12 mouse cellular contexts compared by ENCODE assay signal in the genomic region with DNA sequence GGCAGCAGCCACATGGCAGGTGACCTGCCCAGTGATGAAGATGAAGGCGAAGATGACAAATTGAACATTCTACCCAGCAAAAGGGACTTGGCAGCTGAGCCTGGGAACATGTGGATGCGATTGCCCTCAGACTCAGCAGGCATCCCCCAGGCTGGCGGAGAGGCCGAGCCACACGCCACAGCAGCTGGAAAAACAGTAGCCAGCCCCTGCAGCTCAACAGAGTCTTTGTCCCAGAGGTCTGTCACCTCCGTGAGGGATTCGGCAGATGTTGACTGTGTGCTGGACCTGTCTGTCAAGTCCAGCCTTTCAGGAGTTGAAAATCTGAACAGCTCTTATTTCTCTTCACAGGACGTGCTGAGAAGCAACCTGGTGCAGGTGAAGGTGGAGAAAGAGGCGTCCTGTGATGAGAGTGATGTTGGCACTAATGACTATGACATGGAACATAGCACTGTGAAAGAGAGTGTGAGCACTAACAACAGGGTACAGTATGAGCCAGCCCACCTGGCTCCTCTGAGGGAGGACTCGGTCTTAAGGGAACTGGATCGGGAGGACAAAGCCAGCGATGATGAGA. TPM values are rescaled to one million over a fixed set of nuclear protein-coding genes. Genes with fewer than 3 reads are reported as not detected.
DNase-seq lines count a peak whose midpoint lies in the region; ATAC-seq and TF ChIP-seq lines count a peak whose summit lies in the region.
"Had no signal": no experiment of that assay in that cellular context is flagged by ENCODE, and none has a peak within 500 bp of the region (broad histone marks: within the 10 kb centered on the region; RNA-seq: fewer than 3 reads in every experiment).

No protein-coding gene starts in this region.

- H3K4me1 ChIP-seq in stomach, embryonic 14.5 days (ENCODE audit: control insufficient read depth, insufficient read depth, low read length): peaks cover 15% of the 10 kb centered on the region
- H3K4me1 ChIP-seq in stomach, postnatal 0 days (replicated peaks; ENCODE audit: control insufficient read depth, insufficient read depth): no peaks in the 10 kb centered on the region
- peaks cover 20% of the 10 kb centered on the region for H3K4me1 ChIP-seq in forebrain, embryonic 11.5 days (replicated peaks; ENCODE audit: control insufficient read depth, insufficient read depth, low read length)
- H3K4me1 ChIP-seq in limb, embryonic 13.5 days: peaks cover 44% of the 10 kb centered on the region
- H3K4me1 ChIP-seq in stomach, embryonic 16.5 days (ENCODE audit: control insufficient read depth, insufficient read depth, low read length): peaks cover 12% of the 10 kb centered on the region

- no peak for DNase-seq in stomach, postnatal 0 days (ENCODE audit: low spot score)
- DNase-seq in forebrain, embryonic 11.5 days (ENCODE audit: low spot score): peak; percentile 71
- no peak for DNase-seq in frontal cortex, postnatal 36 days (ENCODE audit: low spot score in 2 of 2)
- DNase-seq: gastrocnemius, postnatal 14 days; thymus, adult 18-20 months had no signal

- H3K4me3 ChIP-seq in stomach, embryonic 14.5 days (ENCODE audit: low read depth, low read length): no peak overlapping the region; the same call in 1 of the 2 replicates
- no peak overlapping the region for H3K4me3 ChIP-seq in stomach, postnatal 0 days (ENCODE audit: low read depth, low read length)
- H3K4me3 ChIP-seq in forebrain, embryonic 11.5 days (ENCODE audit: low read depth, low read length): peak overlapping the region; percentile 20
- H3K4me3 ChIP-seq in limb, embryonic 13.5 days: no peak overlapping the region
- no peak overlapping the region for H3K4me3 ChIP-seq in stomach, embryonic 16.5 days (replicated peaks; ENCODE audit: low read length)
- H3K4me3 ChIP-seq: kidney, embryonic 15.5 days; liver, embryonic 15.5 days had no signal

- WGBS in stomach, embryonic 14.5 days: 77% methylated on average over 12 of the region's 12 CpGs
- WGBS in stomach, postnatal 0 days: 86% methylated on average over 12 of the region's 12 CpGs
- 41% methylated on average over 12 of the region's 12 CpGs for WGBS in forebrain, embryonic 11.5 days
- 52% methylated on average over 12 of the region's 12 CpGs for WGBS in limb, embryonic 13.5 days
- WGBS in stomach, embryonic 16.5 days: 74% methylated on average over 12 of the region's 12 CpGs

- H3K9ac ChIP-seq in stomach, embryonic 14.5 days (replicated peaks; ENCODE audit: low read depth, low read length): no peak overlapping the region
- no peak overlapping the region for H3K9ac ChIP-seq in stomach, postnatal 0 days (ENCODE audit: low read length)
- H3K9ac ChIP-seq in forebrain, embryonic 11.5 days (ENCODE audit: low read length): peak overlapping the region; percentile 52
- H3K9ac ChIP-seq in limb, embryonic 13.5 days: 0 out of 2 replicates have a peak overlapping the region, but pooled peaks have one; percentile 2
- H3K9ac ChIP-seq in stomach, embryonic 16.5 days (ENCODE audit: low read length): no peak overlapping the region
- H3K9ac ChIP-seq: kidney, embryonic 15.5 days; liver, embryonic 15.5 days had no signal

- H3K27ac ChIP-seq in stomach, embryonic 14.5 days (ENCODE audit: low read length): 0 out of 2 replicates have a peak overlapping the region, but pooled peaks have one; percentile 10
- no peak overlapping the region for H3K27ac ChIP-seq in stomach, postnatal 0 days (replicated peaks)
- H3K27ac ChIP-seq in forebrain, embryonic 11.5 days (ENCODE audit: low read depth, low read length): peak overlapping the region; percentile 25
- 0 out of 2 replicates have a peak overlapping the region, but pooled peaks have one; percentile 55 for H3K27ac ChIP-seq in limb, embryonic 13.5 days
- H3K27ac ChIP-seq in stomach, embryonic 16.5 days (ENCODE audit: low read length): no peak overlapping the region
- H3K27ac ChIP-seq: kidney, embryonic 15.5 days; liver, embryonic 15.5 days had no signal

- H3K4me2 ChIP-seq in stomach, embryonic 14.5 days (replicated peaks; ENCODE audit: low read depth, low read length): 0 out of 2 replicates have a peak overlapping the region, but pooled peaks have one; percentile 5
- H3K4me2 ChIP-seq in stomach, postnatal 0 days (replicated peaks; ENCODE audit: low read depth): no peak overlapping the region
- H3K4me2 ChIP-seq in forebrain, embryonic 11.5 days (ENCODE audit: low read depth, low read length, severe bottlenecking): peak overlapping the region; percentile 48
- peak overlapping the region; percentile 41 for H3K4me2 ChIP-seq in limb, embryonic 13.5 days (replicated peaks)
- H3K4me2 ChIP-seq in stomach, embryonic 16.5 days (ENCODE audit: low read depth, low read length): no peak overlapping the region
- H3K4me2 ChIP-seq: kidney, embryonic 15.5 days; liver, embryonic 15.5 days had no signal

- H3K27me3 ChIP-seq in stomach, embryonic 14.5 days (ENCODE audit: control insufficient read depth, insufficient read depth, low read length): no peaks in the 10 kb centered on the region
- H3K27me3 ChIP-seq in stomach, postnatal 0 days (ENCODE audit: control insufficient read depth, insufficient read depth, low read length): no peaks in the 10 kb centered on the region
- no peaks in the 10 kb centered on the region for H3K27me3 ChIP-seq in forebrain, embryonic 11.5 days (ENCODE audit: control insufficient read depth, insufficient read depth, low read length)
- no peaks in the 10 kb centered on the region for H3K27me3 ChIP-seq in limb, embryonic 13.5 days
- H3K27me3 ChIP-seq in stomach, embryonic 16.5 days (ENCODE audit: control insufficient read depth, insufficient read depth, low read length): no peaks in the 10 kb centered on the region
- H3K27me3 ChIP-seq: kidney, embryonic 15.5 days; liver, embryonic 15.5 days had no signal

- peaks cover 14% of the 10 kb centered on the region for H3K36me3 ChIP-seq in stomach, embryonic 14.5 days (ENCODE audit: control insufficient read depth, insufficient read depth, low read length)
- peaks cover 11% of the 10 kb centered on the region for H3K36me3 ChIP-seq in stomach, postnatal 0 days (ENCODE audit: control insufficient read depth, insufficient read depth, low read length)
- H3K36me3 ChIP-seq in forebrain, embryonic 11.5 days (ENCODE audit: control insufficient read depth, insufficient read depth, low read length): peaks cover 2% of the 10 kb centered on the region; the same call in 1 of the 2 replicates
- peaks cover 20% of the 10 kb centered on the region for H3K36me3 ChIP-seq in limb, embryonic 13.5 days
- H3K36me3 ChIP-seq in stomach, embryonic 16.5 days (ENCODE audit: control insufficient read depth, insufficient read depth, low read length): peaks cover 7% of the 10 kb centered on the region

- TF ChIP-seq CTCF in stomach, postnatal 0 days (IDR thresholded peaks at IDR 0.05; ENCODE audit: low read depth): no peak

- ATAC-seq in stomach, embryonic 14.5 days (ENCODE audit: insufficient number of reproducible peaks, insufficient read depth, low FRiP score, low read depth): no peak
- no peak for ATAC-seq in stomach, postnatal 0 days (ENCODE audit: low FRiP score, low TSS enrichment)
- ATAC-seq in forebrain, embryonic 11.5 days (replicated peaks; ENCODE audit: low FRiP score): 0 out of 2 replicates have a peak, but pooled peaks have one; percentile 16
- ATAC-seq in limb, embryonic 13.5 days (ENCODE audit: low FRiP score, low read depth): 0 out of 2 replicates have a peak, but pooled peaks have one; percentile 17
- ATAC-seq in stomach, embryonic 16.5 days (ENCODE audit: insufficient read depth, low FRiP score): 0 out of 2 replicates have a peak, but pooled peaks have one; percentile 29
- ATAC-seq in CD4-positive, CD25-positive, alpha-beta regulatory T cell, adult 4 months: no peak
- ATAC-seq in inflammation-experienced regulatory T-cells, adult 6 months: no peak

- no peaks in the 10 kb centered on the region for H3K9me3 ChIP-seq in stomach, embryonic 14.5 days (ENCODE audit: control insufficient read depth, low read depth, low read length)
- no peaks in the 10 kb centered on the region for H3K9me3 ChIP-seq in stomach, postnatal 0 days (ENCODE audit: control insufficient read depth, low read length)
- H3K9me3 ChIP-seq in forebrain, embryonic 11.5 days (ENCODE audit: control insufficient read depth, low read length): no peaks in the 10 kb centered on the region
- no peaks in the 10 kb centered on the region for H3K9me3 ChIP-seq in limb, embryonic 13.5 days
- no peaks in the 10 kb centered on the region for H3K9me3 ChIP-seq in stomach, embryonic 16.5 days (replicated peaks; ENCODE audit: control insufficient read depth, low read length)
- H3K9me3 ChIP-seq: kidney, embryonic 15.5 days; liver, embryonic 15.5 days had no signal

- TF ChIP-seq EP300 in stomach, postnatal 0 days (optimal IDR thresholded peaks at IDR 0.05): no peak

RNA-seq across cellular contexts. Expression of gene Zbtb18, which starts 5.5 kb away (rescaled TPM):
- polyA plus RNA-seq in stomach, embryonic 14.5 days (2014; fragmentation: Nextera tagmentation; extraction: Ambion mirVana): 3.2 and 6.6 TPM in 2 replicates
- polyA plus RNA-seq in stomach, postnatal 0 days (2015; fragmentation: Nextera tagmentation; extraction: Ambion mirVana): 1.4 and 1.6 TPM in 2 replicates
- 5.1 and 6.6 TPM in 2 replicates for polyA plus RNA-seq in forebrain, embryonic 11.5 days (2014; fragmentation: Nextera tagmentation; extraction: Ambion mirVana)
- polyA plus RNA-seq in limb, embryonic 13.5 days (2015; fragmentation: Nextera tagmentation; extraction: Ambion mirVana): 2.2 and 3.8 TPM in 2 replicates
- polyA plus RNA-seq in stomach, embryonic 16.5 days (2015; fragmentation: Nextera tagmentation; extraction: Ambion mirVana): 1.6 and 2.0 TPM in 2 replicates
- 1 to 10 TPM; 1.7 to 3.2 TPM for polyA plus RNA-seq in CD4-positive, CD25-positive, alpha-beta regulatory T cell, adult 4 months (2017; shearing (Covaris generic))
- polyA plus RNA-seq in inflammation-experienced regulatory T-cells, adult 6 months (2017; shearing (Covaris generic)): 1 to 10 TPM in 2 of 3 experiments, under 1 TPM in 1; 0.63 to 3.9 (median 2.1) TPM

Comparison
In these comparisons a context has a peak if more than half of its experiments do, and no peak if none do; other contexts are left out.
1. ATAC-seq: peak in forebrain, embryonic 11.5 days (single experiment), limb, embryonic 13.5 days (single experiment) and stomach, embryonic 16.5 days (single experiment); none in stomach, embryonic 14.5 days (single experiment), stomach, postnatal 0 days (single experiment), CD4-positive, CD25-positive, alpha-beta regulatory T cell, adult 4 months (single experiment) and inflammation-experienced regulatory T-cells, adult 6 months (single experiment).
2. H3K27ac ChIP-seq: peak in stomach, embryonic 14.5 days (single experiment), forebrain, embryonic 11.5 days (single experiment) and limb, embryonic 13.5 days (single experiment); none in stomach, postnatal 0 days (single experiment) and stomach, embryonic 16.5 days (single experiment).
3. H3K4me2 ChIP-seq: peak in stomach, embryonic 14.5 days (single experiment), forebrain, embryonic 11.5 days (single experiment) and limb, embryonic 13.5 days (single experiment); none in stomach, postnatal 0 days (single experiment) and stomach, embryonic 16.5 days (single experiment).
4. H3K9ac ChIP-seq: peak in forebrain, embryonic 11.5 days (single experiment) and limb, embryonic 13.5 days (single experiment); none in stomach, embryonic 14.5 days (single experiment), stomach, postnatal 0 days (single experiment) and stomach, embryonic 16.5 days (single experiment).